Comparison of ENCODE assay signal across 8 mouse cellular contexts in the genomic region with DNA sequence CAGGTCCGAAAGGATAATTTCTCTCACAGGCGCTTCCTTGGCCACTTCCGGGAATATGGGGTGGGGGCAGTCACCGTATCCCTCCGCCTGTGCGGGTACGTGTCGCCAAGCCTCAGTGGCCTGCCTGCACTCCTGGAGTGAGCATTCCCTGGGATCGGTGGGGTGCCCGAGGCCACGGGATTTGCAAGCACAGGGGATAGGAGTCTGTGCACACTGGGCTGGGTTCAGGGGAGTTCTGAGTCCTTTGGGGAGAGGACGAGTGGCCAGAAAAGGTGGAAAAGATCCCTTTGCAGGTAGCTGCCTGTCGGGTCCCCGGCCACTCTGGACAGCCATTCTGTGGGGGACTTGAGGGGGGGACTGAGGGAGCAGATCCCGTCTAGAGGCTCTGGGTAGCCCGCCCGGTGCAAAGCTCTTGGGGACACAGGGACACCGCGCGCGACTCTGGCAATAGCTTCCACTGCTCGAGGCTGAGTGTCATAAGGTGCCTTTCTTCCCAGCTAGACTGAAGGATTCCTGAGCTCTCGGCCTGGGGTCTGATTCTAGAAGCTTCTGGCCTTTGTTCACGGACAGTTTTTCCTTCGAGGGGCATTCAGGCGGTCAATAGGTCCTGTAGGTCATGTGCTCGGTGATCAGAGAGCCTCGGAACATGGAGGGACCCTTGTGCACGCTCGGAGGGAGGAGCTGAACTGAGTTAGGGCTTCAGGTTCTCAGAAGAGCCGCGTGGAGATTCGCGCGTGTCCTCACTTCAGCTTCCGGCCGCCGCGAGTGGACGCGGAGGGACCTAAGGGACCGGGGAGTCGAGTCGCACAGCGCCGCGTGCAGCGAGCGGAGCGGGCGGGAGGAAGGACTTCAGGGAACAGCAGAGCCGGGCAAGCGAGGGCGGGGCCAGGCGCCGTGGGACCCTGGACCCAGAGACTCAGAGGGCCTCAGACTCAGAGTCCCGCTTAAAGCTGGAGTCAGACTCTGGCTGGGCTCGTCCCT. TPM values are rescaled to one million over a fixed set of nuclear protein-coding genes. Genes with fewer than 3 reads are reported as not detected.
DNase-seq lines count a peak whose midpoint lies in the region; ATAC-seq and TF ChIP-seq lines count a peak whose summit lies in the region.

No protein-coding gene starts in this region.

- no peak for TF ChIP-seq CTCF in intestine, postnatal 0 days (IDR thresholded peaks at IDR 0.05; ENCODE audit: low read depth)
- TF ChIP-seq CTCF in lung, postnatal 0 days (IDR thresholded peaks at IDR 0.05): no peak

- peak overlapping the region; percentile 88 for H3K4me2 ChIP-seq in intestine, postnatal 0 days (replicated peaks; ENCODE audit: low read depth)
- peak overlapping the region; percentile 86 for H3K4me2 ChIP-seq in lung, postnatal 0 days (replicated peaks; ENCODE audit: low read depth, low read length)

- H3K27ac ChIP-seq in intestine, postnatal 0 days (ENCODE audit: low read depth, low read length): no peak overlapping the region
- H3K27ac ChIP-seq in lung, postnatal 0 days (ENCODE audit: low read length): peak overlapping the region; percentile 2

- H3K4me3 ChIP-seq in intestine, postnatal 0 days (ENCODE audit: low read depth, low read length): peak overlapping the region; percentile 45
- H3K4me3 ChIP-seq in lung, postnatal 0 days (ENCODE audit: low read depth, low read length): peak overlapping the region; percentile 35

- 0 out of 2 replicates have a peak, but pooled peaks cover 4% of the 10 kb centered on the region for H3K4me1 ChIP-seq in intestine, postnatal 0 days (replicated peaks; ENCODE audit: control insufficient read depth, insufficient read depth, low read length)
- no peaks in the 10 kb centered on the region for H3K4me1 ChIP-seq in lung, postnatal 0 days (ENCODE audit: insufficient read depth, low read depth, low read length)

- TF ChIP-seq EP300 in lung, postnatal 0 days (IDR thresholded peaks at IDR 0.05): no peak

- H3K9me3 ChIP-seq in intestine, postnatal 0 days (ENCODE audit: control insufficient read depth): no peaks in the 10 kb centered on the region
- H3K9me3 ChIP-seq in lung, postnatal 0 days (ENCODE audit: low read length): no peaks in the 10 kb centered on the region

- under 1% methylated on average over 58 of the region's 58 CpGs for WGBS in intestine, postnatal 0 days
- WGBS in lung, postnatal 0 days: under 1% methylated on average over 57 of the region's 58 CpGs

- ATAC-seq in intestine, postnatal 0 days: peak; percentile 74
- ATAC-seq in lung, postnatal 0 days: peak; percentile 88
- ATAC-seq in inflammation-experienced regulatory T-cells, adult 6 months: no peak

- peak overlapping the region; percentile 49 for H3K9ac ChIP-seq in intestine, postnatal 0 days (ENCODE audit: low read depth, low read length)
- H3K9ac ChIP-seq in lung, postnatal 0 days (replicated peaks; ENCODE audit: low read depth): peak overlapping the region; percentile 41

- H3K27me3 ChIP-seq in intestine, postnatal 0 days (replicated peaks; ENCODE audit: control insufficient read depth, insufficient read depth, low read length): peaks cover 18% of the 10 kb centered on the region; the same call in 1 of the 2 replicates
- H3K27me3 ChIP-seq in lung, postnatal 0 days (replicated peaks; ENCODE audit: insufficient read depth, low read length): no peaks in the 10 kb centered on the region

- DNase-seq in right cerebral cortex, postnatal 10 days (ENCODE audit: low spot score in 2 of 2): peak; percentile 35 to 53
- no peak for DNase-seq in right cerebral cortex, postnatal 36 days (ENCODE audit: low spot score in 2 of 2)
- peak; percentile 71 to 80 for DNase-seq in cerebellum, postnatal 25 days
- peak; percentile 48 to 66 for DNase-seq in gastrocnemius, postnatal 4 days (ENCODE audit: low spot score in 2 of 2)
- peak; percentile 75 for DNase-seq in lung, postnatal 0 days (ENCODE audit: low spot score)
- DNase-seq in right cerebral cortex, postnatal 4 days: peak; percentile 43

- no peaks in the 10 kb centered on the region for H3K36me3 ChIP-seq in intestine, postnatal 0 days (ENCODE audit: control insufficient read depth, insufficient read depth)
- no peaks in the 10 kb centered on the region for H3K36me3 ChIP-seq in lung, postnatal 0 days (ENCODE audit: insufficient read depth, low read length)

RNA-seq across cellular contexts. Expression of gene Meis1, which starts 8.1 kb away (rescaled TPM):
- total RNA-seq in gastrocnemius, postnatal 4 days (2021): 10 to 100 TPM; 11.8 to 13.3 TPM
- 22.1 and 22.9 TPM in 2 replicates for polyA plus RNA-seq in intestine, postnatal 0 days (2015; fragmentation: Nextera tagmentation; extraction: Ambion mirVana)
- 39.6 and 44.9 TPM in 2 replicates for polyA plus RNA-seq in lung, postnatal 0 days (2015; fragmentation: Nextera tagmentation; extraction: Ambion mirVana)
- under 1 TPM in 2 of 3 experiments, not detected in 1; 0.10 to 0.13 TPM for polyA plus RNA-seq in inflammation-experienced regulatory T-cells, adult 6 months (2017; shearing (Covaris generic))

Comparison
In these comparisons a context has a peak if more than half of its experiments do, and no peak if none do; other contexts are left out.
1. DNase-seq: peak in right cerebral cortex, postnatal 10 days (2 of 2), cerebellum, postnatal 25 days (2 of 2), gastrocnemius, postnatal 4 days (2 of 2), lung, postnatal 0 days (single experiment) and right cerebral cortex, postnatal 4 days (single experiment); none in right cerebral cortex, postnatal 36 days (0 of 2).
2. RNA of gene Meis1, which starts 8.1 kb away (polyA plus RNA-seq): 39.6 to 44.9 TPM in lung, postnatal 0 days and 22.1 to 22.9 TPM in intestine, postnatal 0 days; 0.10 to 0.13 TPM in inflammation-experienced regulatory T-cells, adult 6 months; every median in the first group is over 10 times any median in the second.